Mouse (Mus musculus) spleen, adult 2 months (tissue): Measurements from ENCODE around the gene Il23r. TPM values are rescaled to one million over a fixed set of nuclear protein-coding genes. Genes with fewer than 3 reads are reported as not detected.
"Not testable (repeated sequence)": the region's sequence is repeated elsewhere in the genome, so short reads cannot be mapped to it uniquely, and the experiment has no call there.

ENCODE experiments used
- DNase-seq, 2 experiments: peaks; one replicate each; pipeline versions ENCODE4 v3.0.0 to v3.0.0-alpha.2; 2012 to 2021; ENCODE audit warnings: low spot score in 2 of 2, low read depth in 1 of 2
- H3K27ac ChIP-seq: fragments of 200-500 bp; 2 replicates; pipeline ENCODE4 v1.5.1; 2012; ENCODE audit warnings: low read length, inconsistent platforms; ENCODE audit not compliant: insufficient read depth
- H3K27me3 ChIP-seq: fragments of 200-500 bp; 2 replicates; pipeline ENCODE4 v1.6.1; 2012; ENCODE audit warnings: mild to moderate bottlenecking, moderate library complexity, low read length, inconsistent platforms; ENCODE audit not compliant: control insufficient read depth, insufficient read depth
- H3K36me3 ChIP-seq: fragments of 200-500 bp; 2 replicates; pipeline ENCODE4 v1.6.1; 2012; ENCODE audit warnings: mild to moderate bottlenecking, low read length, inconsistent platforms; ENCODE audit not compliant: control insufficient read depth, insufficient read depth
- H3K4me1 ChIP-seq: fragments of 200-500 bp; 2 replicates; pipeline ENCODE4 v1.6.1; 2011; ENCODE audit warnings: inconsistent platforms; ENCODE audit not compliant: control insufficient read depth, insufficient read depth, insufficient read length
- H3K4me3 ChIP-seq: fragments of 200-500 bp; 2 replicates; pipeline ENCODE4 v1.5.1; 2011; ENCODE audit warnings: mild to moderate bottlenecking, inconsistent platforms; ENCODE audit not compliant: insufficient read depth, insufficient read length; ENCODE audit errors: extremely low read depth
- CTCF ChIP-seq: fragments of 200-500 bp; IDR thresholded peaks from 2 replicates; pipeline ENCODE4 v1.5.1; 2011; ENCODE audit warnings: mild to moderate bottlenecking, inconsistent platforms; ENCODE audit not compliant: insufficient read depth, insufficient read length, insufficient replicate concordance; ENCODE audit errors: extremely low read depth
- POLR2A ChIP-seq: fragments of 200-500 bp; IDR thresholded peaks from 2 replicates; pipeline ENCODE4 v1.6.1; 2011; ENCODE audit warnings: low read depth, low read length, inconsistent platforms
- WGBS: fragments of 180-500 bp; shearing (Covaris S2); methylation state at CpG from one replicate; pipeline ENCODE4 v1.1.7; 2018; 5-methylcytosine and 5-hydroxymethylcytosine counted together
- polyA plus RNA-seq: library from polyadenylated mRNA; depleted of rRNA; stranded (reverse); fragments of >200 nt; gene quantifications from 2 replicates; pipeline ENCODE4 v1.2.3, GENCODE M21; 2012

Gene Il23r
- polyA plus RNA-seq, 1 experiment: 0.08 TPM

GRCm38 (mm10) chr6:67530992-67531821 is 39.6 kb upstream of the Il23r start:
- Histone ChIP-seq H3K4me1 (peaks cover 12% of the 10 kb centered on the region), H3K36me3 (no peaks in the 10 kb centered on the region), H3K4me3 (no peak overlapping the region), H3K27me3 (peaks cover 18% of the 10 kb centered on the region), H3K27ac (no peak overlapping the region)
- no peak for TF ChIP-seq POLR2A
- peak in 1 of 2 experiments; percentile 24 for DNase-seq
- 44% methylated on average over 9 of the region's 9 CpGs for WGBS

DNA sequence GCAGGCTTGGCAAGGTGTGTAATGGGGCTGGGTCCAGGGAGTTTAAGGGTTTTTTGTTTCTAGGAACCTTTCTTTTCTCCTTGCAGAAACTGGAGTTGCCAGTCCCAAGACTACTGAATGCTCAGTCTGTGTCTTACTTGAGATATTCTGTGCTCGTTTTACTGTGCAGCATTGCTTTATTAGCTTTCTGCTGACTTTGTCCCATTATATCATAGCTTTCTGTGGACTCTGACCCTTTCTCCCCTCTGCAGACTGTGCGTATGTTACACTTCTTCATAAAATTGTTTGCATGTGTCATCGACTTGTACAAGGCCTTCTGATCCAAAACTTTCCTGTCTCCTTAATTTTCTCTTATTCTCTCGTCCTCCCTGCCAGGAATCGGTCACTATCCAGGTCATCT is 34.7 kb upstream of the Il23r start:
- no peak for DNase-seq
- TF ChIP-seq POLR2A: no peak
- H3K4me1 ChIP-seq: no peaks in the 10 kb centered on the region
- H3K36me3 ChIP-seq: no peaks in the 10 kb centered on the region
- H3K4me3 ChIP-seq: no peak overlapping the region
- 91% methylated on average over 5 of the region's 5 CpGs for WGBS
- no peak overlapping the region for H3K27ac ChIP-seq
- no peaks in the 10 kb centered on the region for H3K27me3 ChIP-seq

DNA sequence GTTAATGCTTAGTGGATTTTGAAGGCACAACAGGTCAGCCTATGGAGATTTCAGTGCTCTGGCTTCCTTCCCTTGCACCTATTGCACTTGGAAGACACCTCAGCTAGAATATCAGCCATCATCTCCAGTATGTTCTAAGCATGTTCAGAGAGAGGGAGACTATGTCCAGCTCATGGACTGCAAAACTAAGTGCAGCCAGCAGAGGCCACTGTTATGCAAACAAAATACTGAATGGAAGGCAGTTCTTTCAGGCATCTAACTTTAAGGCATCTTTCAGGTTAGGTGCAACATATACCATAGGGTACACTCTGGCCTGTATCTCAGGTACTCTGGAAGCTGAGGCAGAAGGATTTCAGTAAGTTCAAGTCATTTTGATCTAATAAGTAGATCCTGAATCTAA is 19.1 kb upstream of the Il23r start:
- peak; percentile 17; the same call in 1 of the 2 replicates for TF ChIP-seq CTCF
- no peak for TF ChIP-seq POLR2A
- peak in 1 of 2 experiments; percentile 64 for DNase-seq
- no peaks in the 10 kb centered on the region for H3K27me3 ChIP-seq
- H3K4me1 ChIP-seq: no peaks in the 10 kb centered on the region
- H3K36me3 ChIP-seq: no peaks in the 10 kb centered on the region
- no peak overlapping the region for H3K4me3 ChIP-seq
- H3K27ac ChIP-seq: no peak overlapping the region

GRCm38 (mm10) chr6:67501938-67502337 is 10.3 kb upstream of the Il23r start:
- 91% methylated on average over 2 of the region's 6 CpGs for WGBS
- not testable (repeated sequence) for H3K4me1 ChIP-seq, H3K27me3 ChIP-seq, H3K27ac ChIP-seq, DNase-seq, H3K4me3 ChIP-seq, H3K36me3 ChIP-seq

DNA sequence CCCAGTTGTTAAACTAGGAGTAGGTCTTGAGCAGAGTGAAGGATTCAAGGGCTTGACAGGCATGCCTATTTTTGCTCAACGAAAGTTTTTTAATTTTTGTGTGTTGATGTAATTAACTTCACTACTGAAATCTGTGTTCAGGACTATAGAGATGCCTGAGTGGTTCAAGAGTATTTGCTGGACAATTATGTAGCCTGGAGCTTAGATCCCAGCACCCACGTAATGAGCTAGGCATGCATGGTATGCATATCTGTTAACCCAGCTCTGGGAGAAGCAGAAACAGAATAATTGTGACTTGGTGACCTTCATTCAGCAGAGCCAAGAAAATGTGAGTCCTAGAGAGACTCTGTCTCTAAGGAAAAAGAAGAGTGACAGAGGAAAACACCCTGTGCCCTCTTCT is 10.6 kb downstream of the Il23r start:
- Histone ChIP-seq H3K27ac (no peak overlapping the region), H3K27me3 (no peaks in the 10 kb centered on the region), H3K36me3 (no peaks in the 10 kb centered on the region), H3K4me1 (no peaks in the 10 kb centered on the region), H3K4me3 (no peak overlapping the region)
- TF ChIP-seq CTCF: no peak
- no peak for TF ChIP-seq POLR2A
- DNase-seq: no peak
- 84% methylated on average over 2 of the region's 2 CpGs for WGBS

GRCm38 (mm10) chr6:67471242-67471641 is 20.4 kb downstream of the Il23r start:
- Histone ChIP-seq H3K27me3 (no peaks in the 10 kb centered on the region; the same call in 1 of the 2 replicates), H3K36me3 (no peaks in the 10 kb centered on the region), H3K27ac (no peak overlapping the region), H3K4me1 (no peaks in the 10 kb centered on the region), H3K4me3 (no peak overlapping the region)
- 46% methylated on average over 1 of the region's 1 CpGs for WGBS
- TF ChIP-seq CTCF (no peak), POLR2A (no peak)
- no peak for DNase-seq

DNA sequence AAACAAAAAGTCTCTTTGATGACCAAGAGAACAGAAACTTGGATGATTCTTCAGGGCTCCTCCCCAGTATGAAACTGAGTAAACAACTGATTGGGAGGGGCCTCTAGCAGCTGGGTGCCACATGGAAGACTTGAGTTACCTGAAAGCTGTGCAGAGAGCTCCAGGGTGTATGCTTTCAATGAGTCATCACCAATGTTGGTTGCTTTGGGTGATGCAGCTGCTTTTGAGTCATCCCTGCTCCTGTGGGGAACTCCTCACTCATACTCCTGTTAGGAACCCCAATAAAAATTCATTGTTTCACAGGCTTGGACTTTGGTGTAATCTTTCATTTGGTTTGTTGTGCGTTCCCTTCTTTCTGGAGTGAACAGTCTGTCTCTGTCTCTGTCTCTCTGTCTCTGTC is 32.2 kb downstream of the Il23r start:
- DNase-seq: no peak
- Histone ChIP-seq H3K27me3 (no peaks in the 10 kb centered on the region), H3K27ac (no peak overlapping the region), H3K4me1 (no peaks in the 10 kb centered on the region), H3K4me3 (no peak overlapping the region), H3K36me3 (no peaks in the 10 kb centered on the region)
- 100% methylated on average over 1 of the region's 1 CpGs for WGBS
- TF ChIP-seq POLR2A (no peak), CTCF (no peak)
